Comparison of ENCODE assay signal across 9 mouse cellular contexts in the genomic region with DNA sequence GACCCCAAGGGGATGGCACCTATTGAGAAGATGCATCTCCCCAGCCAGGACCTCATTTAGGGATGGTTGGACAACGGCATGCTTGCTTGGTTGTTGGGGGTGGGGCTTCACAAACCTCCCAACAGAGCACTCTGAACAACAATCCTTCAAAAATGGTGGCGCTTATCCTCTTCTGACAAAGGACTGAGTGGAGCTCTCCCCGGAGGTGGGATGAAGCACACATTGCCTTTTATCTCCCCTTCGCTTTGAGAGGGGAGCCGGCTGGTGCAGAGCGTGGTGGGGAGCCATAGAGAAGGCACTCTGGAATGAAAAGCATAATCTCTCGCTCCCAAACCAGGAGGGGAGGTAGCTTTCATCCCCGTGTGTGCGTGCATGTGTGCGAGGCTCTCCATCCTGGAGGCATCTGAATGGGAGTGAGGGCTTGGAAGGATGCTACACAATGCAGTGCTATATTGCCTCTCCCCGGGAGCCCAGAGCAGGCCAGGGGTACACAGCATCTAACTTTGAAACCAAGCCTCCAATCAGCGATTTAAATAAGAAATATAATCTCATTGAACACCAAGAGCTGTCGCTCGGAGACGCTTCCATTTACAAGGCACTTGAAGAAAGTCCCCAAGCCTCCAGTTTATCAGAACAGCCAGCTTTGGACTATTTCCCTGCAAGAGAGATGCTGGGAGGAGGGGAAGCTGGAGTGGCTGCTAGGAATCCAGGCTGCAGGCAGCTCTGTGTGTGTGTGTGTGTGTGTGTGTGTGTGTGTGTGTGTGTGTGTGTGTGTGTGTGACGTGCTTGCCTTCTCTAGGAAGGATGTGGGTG.
DNase-seq lines count a peak whose midpoint lies in the region; ATAC-seq lines count a peak whose summit lies in the region.
"Had no signal": no experiment of that assay in that cellular context is flagged by ENCODE, and none has a peak within 500 bp of the region (broad histone marks: within the 10 kb centered on the region; RNA-seq: fewer than 3 reads in every experiment).

No protein-coding gene starts in this region.

- peak overlapping the region; percentile 36 for H3K4me2 ChIP-seq in forebrain, embryonic 13.5 days
- H3K4me2 ChIP-seq: limb, embryonic 15.5 days had no signal

- H3K27me3 ChIP-seq in forebrain, embryonic 13.5 days = no peaks in the 10 kb centered on the region
- H3K27me3 ChIP-seq: limb, embryonic 15.5 days had no signal

- H3K36me3 ChIP-seq in forebrain, embryonic 13.5 days (ENCODE audit: poor library complexity, severe bottlenecking) = no peaks in the 10 kb centered on the region
- H3K36me3 ChIP-seq: limb, embryonic 15.5 days had no signal

- DNase-seq in left cerebral cortex, postnatal 10 days (ENCODE audit: extremely low spot score in 1 of 2, low spot score in 2 of 2) = peak; percentile 45 to 46
- no peak for DNase-seq in left cerebral cortex, adult 11 months (ENCODE audit: low spot score)
- DNase-seq in left cerebral cortex, postnatal 25 days (ENCODE audit: low spot score in 2 of 2) = peak; percentile 32 to 64
- DNase-seq in right cerebral cortex, postnatal 25 days = peak; percentile 34
- DNase-seq in urinary bladder, postnatal 10 days (ENCODE audit: low spot score) = no peak
- DNase-seq: cerebellum, adult 11 months had no signal

- peaks cover 51% of the 10 kb centered on the region for H3K4me1 ChIP-seq in forebrain, embryonic 13.5 days
- H3K4me1 ChIP-seq: limb, embryonic 15.5 days had no signal

- no peaks in the 10 kb centered on the region for H3K9me3 ChIP-seq in forebrain, embryonic 13.5 days (replicated peaks)
- H3K9me3 ChIP-seq: limb, embryonic 15.5 days had no signal

- intact Hi-C loops in left cerebral cortex, postnatal 10 days (cut with DNase I) = no loop called here
- intact Hi-C loops in left cerebral cortex, postnatal 25 days (cut with DNase I) = loop anchor here (10.0 kb wide), 1 partner anchor 114 kb away; no protein-coding TSS in a partner anchor

- peak; percentile 61 for ATAC-seq in forebrain, embryonic 13.5 days
- ATAC-seq in cerebellum, adult (ENCODE audit: insufficient number of reproducible peaks, low FRiP score, low TSS enrichment) = no peak

- H3K4me3 ChIP-seq in forebrain, embryonic 13.5 days = no peak overlapping the region
- H3K4me3 ChIP-seq: limb, embryonic 15.5 days had no signal

- WGBS in forebrain, embryonic 13.5 days = 6% methylated on average over 16 of the region's 16 CpGs

- H3K9ac ChIP-seq in forebrain, embryonic 13.5 days = peak overlapping the region; percentile 54
- H3K9ac ChIP-seq: limb, embryonic 15.5 days had no signal

- peak overlapping the region; percentile 99 for H3K27ac ChIP-seq in forebrain, embryonic 13.5 days
- H3K27ac ChIP-seq: limb, embryonic 15.5 days had no signal

Comparison
In these comparisons a context has a peak if more than half of its experiments do, and no peak if none do; other contexts are left out.
1. DNase-seq: peak in left cerebral cortex, postnatal 10 days (2 of 2), left cerebral cortex, postnatal 25 days (2 of 2) and right cerebral cortex, postnatal 25 days (single experiment); none in left cerebral cortex, adult 11 months (single experiment) and urinary bladder, postnatal 10 days (single experiment).